8 mouse cellular contexts compared by ENCODE assay signal in the genomic region with DNA sequence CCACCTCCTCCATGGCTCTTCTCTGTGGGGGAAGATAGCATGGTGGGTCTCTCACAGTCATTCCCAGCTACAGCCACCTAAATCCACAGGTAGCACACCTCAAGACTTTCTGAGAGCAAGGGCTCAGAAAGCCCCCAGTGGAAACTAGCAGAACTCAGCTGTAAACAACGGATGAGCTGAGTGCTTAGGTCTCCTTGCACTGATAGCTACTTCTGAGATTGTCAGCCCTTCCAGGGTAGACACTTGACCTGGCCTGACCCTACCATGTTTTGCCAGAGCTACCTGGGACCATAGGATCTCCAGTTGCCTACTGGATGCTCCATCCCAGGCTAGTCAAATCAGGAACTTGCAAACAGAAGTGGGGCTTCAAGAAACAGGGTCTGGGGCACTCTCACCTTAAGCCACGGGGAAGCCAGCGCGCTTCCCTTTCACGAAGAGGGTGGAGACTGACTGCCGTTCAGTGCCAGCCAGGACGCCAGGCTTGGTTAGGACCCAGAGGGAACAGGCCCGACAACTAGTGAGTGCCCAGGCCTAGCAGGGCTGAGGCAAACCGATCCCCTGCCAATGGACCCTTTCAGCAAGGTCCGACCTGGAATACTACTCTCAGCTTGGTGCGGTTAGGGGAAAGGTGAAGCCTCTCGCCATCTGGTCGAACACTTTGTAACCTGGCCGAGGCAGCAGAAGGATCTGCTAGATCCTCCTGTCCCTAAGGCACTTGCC. TPM values are rescaled to one million over a fixed set of nuclear protein-coding genes. Genes with fewer than 3 reads are reported as not detected.
DNase-seq lines count a peak whose midpoint lies in the region; ATAC-seq and TF ChIP-seq lines count a peak whose summit lies in the region.

No protein-coding gene starts in this region.

- H3K27ac ChIP-seq in liver, adult 2 months (replicated peaks; ENCODE audit: insufficient read depth, low read depth, low read length) = peak overlapping the region; percentile 81
- peak overlapping the region; percentile 99 for H3K27ac ChIP-seq in midbrain, embryonic 15.5 days

- H3K79me2 ChIP-seq in liver, adult 2 months (ENCODE audit: control insufficient read depth, insufficient read depth, low read length) = peaks cover 19% of the 10 kb centered on the region

- peak; percentile 19 for ATAC-seq in granulocyte monocyte progenitor cell, adult 5-6 weeks (replicated peaks; ENCODE audit: poor library complexity, severe bottlenecking)
- ATAC-seq in midbrain, embryonic 15.5 days (replicated peaks) = no peak

- TF ChIP-seq CTCF in liver, adult 2 months (IDR thresholded peaks at IDR 0.05; ENCODE audit: low read depth, low read length) = no peak

- peaks cover 20% of the 10 kb centered on the region for H3K36me3 ChIP-seq in liver, adult 2 months (ENCODE audit: control insufficient read depth, insufficient read depth, low read length)
- H3K36me3 ChIP-seq in midbrain, embryonic 15.5 days (replicated peaks) = peaks cover 29% of the 10 kb centered on the region

- H3K4me3 ChIP-seq in liver, adult 2 months (ENCODE audit: insufficient read depth, low read depth, low read length) = peak overlapping the region; percentile 96
- peak overlapping the region; percentile 56 for H3K4me3 ChIP-seq in midbrain, embryonic 15.5 days

- H3K4me2 ChIP-seq in midbrain, embryonic 15.5 days = peak overlapping the region; percentile 90

- no peaks in the 10 kb centered on the region for H3K27me3 ChIP-seq in liver, adult 2 months (ENCODE audit: control insufficient read depth, insufficient read depth, low read length)
- H3K27me3 ChIP-seq in midbrain, embryonic 15.5 days (replicated peaks) = no peaks in the 10 kb centered on the region

- no peaks in the 10 kb centered on the region for H3K9me3 ChIP-seq in midbrain, embryonic 15.5 days

- TF ChIP-seq POLR2A in liver, adult 2 months (IDR thresholded peaks at IDR 0.05; ENCODE audit: extremely low read depth, insufficient read depth, low read length) = 0 out of 2 replicates have a peak, but pooled peaks have one; percentile 27

- H3K4me1 ChIP-seq in liver, adult 2 months (ENCODE audit: control insufficient read depth, insufficient read depth, low read length) = peaks cover 38% of the 10 kb centered on the region
- peaks cover 45% of the 10 kb centered on the region for H3K4me1 ChIP-seq in midbrain, embryonic 15.5 days

- no peak for DNase-seq in liver, adult 2 months (ENCODE audit: extremely low read depth, low read depth, low spot score)
- no peak for DNase-seq in liver
- peak; percentile 42 for DNase-seq in adrenal gland, postnatal 25 days
- peak; percentile 13 to 48 for DNase-seq in kidney, postnatal 36 days
- DNase-seq in T-cell, adult 2 months (ENCODE audit: low spot score) = no peak
- no peak for DNase-seq in layer of hippocampus, adult 11-12 months (ENCODE audit: low spot score)

- 6% methylated on average over 14 of the region's 14 CpGs for WGBS in liver, adult 2 months
- WGBS in midbrain, embryonic 15.5 days = 2% methylated on average over 14 of the region's 14 CpGs

- peak overlapping the region; percentile 94 for H3K9ac ChIP-seq in liver, adult 2 months (ENCODE audit: low read depth, low read length)
- peak overlapping the region; percentile 76 for H3K9ac ChIP-seq in midbrain, embryonic 15.5 days

RNA-seq across cellular contexts. Expression of a gene that starts 1.4 kb away (rescaled TPM):
- total RNA-seq in liver, adult 2 months (2014; rRNA removed) = 198 and 203 TPM in 2 replicates
- 639 and 935 TPM in 2 replicates for polyA plus RNA-seq in liver, adult 2 months (2012; rRNA removed)
- 1,301 and 1,518 TPM in 2 replicates for total RNA-seq in adrenal gland, postnatal 25 days (2021)
- total RNA-seq in granulocyte monocyte progenitor cell, adult 5-6 weeks (2014; fragmentation: Nextera tagmentation) = 79.3 and 146 TPM in 2 replicates
- total RNA-seq in granulocyte monocyte progenitor cell, adult 5-6 weeks (2017) = 45.2 and 59.7 TPM in 2 replicates
- 102 and 107 TPM in 2 replicates for polyA plus RNA-seq in midbrain, embryonic 15.5 days (2015; fragmentation: Nextera tagmentation; extraction: Ambion mirVana)

RNA-seq across cellular contexts. Expression of a gene that starts 26.8 kb away (rescaled TPM):
- total RNA-seq in liver, adult 2 months (2014; rRNA removed) = 52.1 and 52.4 TPM in 2 replicates
- 69.7 and 70.6 TPM in 2 replicates for polyA plus RNA-seq in liver, adult 2 months (2012; rRNA removed)
- 62.7 and 65.8 TPM in 2 replicates for total RNA-seq in adrenal gland, postnatal 25 days (2021)
- total RNA-seq in granulocyte monocyte progenitor cell, adult 5-6 weeks (2014; fragmentation: Nextera tagmentation) = 48.2 and 60.7 TPM in 2 replicates
- 63.0 and 74.8 TPM in 2 replicates for total RNA-seq in granulocyte monocyte progenitor cell, adult 5-6 weeks (2017)
- polyA plus RNA-seq in midbrain, embryonic 15.5 days (2015; fragmentation: Nextera tagmentation; extraction: Ambion mirVana) = 48.2 and 48.5 TPM in 2 replicates

RNA-seq across cellular contexts. Expression of a gene that starts 38.9 kb away (rescaled TPM):
- 81.9 and 89.7 TPM in 2 replicates for total RNA-seq in liver, adult 2 months (2014; rRNA removed)
- polyA plus RNA-seq in liver, adult 2 months (2012; rRNA removed) = 97.9 and 99.5 TPM in 2 replicates
- 120 and 131 TPM in 2 replicates for total RNA-seq in adrenal gland, postnatal 25 days (2021)
- 82.5 and 83.6 TPM in 2 replicates for total RNA-seq in granulocyte monocyte progenitor cell, adult 5-6 weeks (2014; fragmentation: Nextera tagmentation)
- 91.8 and 116 TPM in 2 replicates for total RNA-seq in granulocyte monocyte progenitor cell, adult 5-6 weeks (2017)
- 296 and 300 TPM in 2 replicates for polyA plus RNA-seq in midbrain, embryonic 15.5 days (2015; fragmentation: Nextera tagmentation; extraction: Ambion mirVana)

RNA-seq across cellular contexts. Expression of a gene that starts 39.0 kb away (rescaled TPM):
- 3.1 and 5.7 TPM in 2 replicates for total RNA-seq in liver, adult 2 months (2014; rRNA removed)
- 25.1 and 28.3 TPM in 2 replicates for polyA plus RNA-seq in liver, adult 2 months (2012; rRNA removed)
- 21.3 and 23.9 TPM in 2 replicates for total RNA-seq in adrenal gland, postnatal 25 days (2021)
- total RNA-seq in granulocyte monocyte progenitor cell, adult 5-6 weeks (2014; fragmentation: Nextera tagmentation) = 23.8 TPM in 2 replicates
- 3.1 and 4.7 TPM in 2 replicates for total RNA-seq in granulocyte monocyte progenitor cell, adult 5-6 weeks (2017)
- polyA plus RNA-seq in midbrain, embryonic 15.5 days (2015; fragmentation: Nextera tagmentation; extraction: Ambion mirVana) = 137 and 138 TPM in 2 replicates

Comparison
In these comparisons a context has a peak if more than half of its experiments do, and no peak if none do; other contexts are left out.
1. DNase-seq: peak in adrenal gland, postnatal 25 days (single experiment) and kidney, postnatal 36 days (2 of 2); none in liver, adult 2 months (single experiment), liver (single experiment), T-cell, adult 2 months (single experiment) and layer of hippocampus, adult 11-12 months (single experiment).